Mouse (Mus musculus): ENCODE measurements around the gene Kif27.

DNA sequence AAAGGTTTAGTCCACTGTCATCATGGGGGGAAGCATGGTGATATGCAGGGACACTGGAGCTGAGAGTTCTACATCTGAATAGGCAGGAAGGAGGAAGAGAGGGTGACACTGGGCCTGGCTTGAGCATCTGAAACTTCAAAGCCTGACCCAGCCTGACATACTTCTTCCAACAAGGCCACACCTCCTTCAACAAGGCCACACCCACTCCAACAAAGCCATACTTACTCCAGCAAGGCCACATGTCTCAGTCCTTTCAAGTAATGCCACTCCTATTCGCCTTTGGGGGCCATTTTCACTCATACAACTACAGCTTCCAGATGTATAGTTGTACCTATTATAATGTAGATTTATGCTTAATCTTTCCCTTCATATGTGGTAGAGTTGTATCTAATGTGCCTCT lies 8.7 kb upstream of the Kif27 start:
- TF ChIP-seq POLR2A (IDR thresholded peaks at IDR 0.05; ENCODE audit: low read depth, low read length) (no peak), CTCF (IDR thresholded peaks at IDR 0.05; ENCODE audit: extremely low read depth, insufficient read depth, insufficient read length, insufficient replicate concordance) (no peak)
